Mouse (Mus musculus) megakaryocyte, embryonic 14.5 days (primary cell): ENCODE measurements around the gene Myl12a.

ENCODE experiments used
- FLI1 ChIP-seq: IDR thresholded peaks from 2 replicates; pipeline ENCODE4 v1.6.1; 2012; ENCODE audit warnings: low read length, inconsistent platforms, mixed read lengths
- GATA1 ChIP-seq: IDR thresholded peaks from 3 replicates; pipeline ENCODE4 v1.6.1; 2012; ENCODE audit warnings: mixed read lengths, low read length, inconsistent platforms, borderline replicate concordance

DNA sequence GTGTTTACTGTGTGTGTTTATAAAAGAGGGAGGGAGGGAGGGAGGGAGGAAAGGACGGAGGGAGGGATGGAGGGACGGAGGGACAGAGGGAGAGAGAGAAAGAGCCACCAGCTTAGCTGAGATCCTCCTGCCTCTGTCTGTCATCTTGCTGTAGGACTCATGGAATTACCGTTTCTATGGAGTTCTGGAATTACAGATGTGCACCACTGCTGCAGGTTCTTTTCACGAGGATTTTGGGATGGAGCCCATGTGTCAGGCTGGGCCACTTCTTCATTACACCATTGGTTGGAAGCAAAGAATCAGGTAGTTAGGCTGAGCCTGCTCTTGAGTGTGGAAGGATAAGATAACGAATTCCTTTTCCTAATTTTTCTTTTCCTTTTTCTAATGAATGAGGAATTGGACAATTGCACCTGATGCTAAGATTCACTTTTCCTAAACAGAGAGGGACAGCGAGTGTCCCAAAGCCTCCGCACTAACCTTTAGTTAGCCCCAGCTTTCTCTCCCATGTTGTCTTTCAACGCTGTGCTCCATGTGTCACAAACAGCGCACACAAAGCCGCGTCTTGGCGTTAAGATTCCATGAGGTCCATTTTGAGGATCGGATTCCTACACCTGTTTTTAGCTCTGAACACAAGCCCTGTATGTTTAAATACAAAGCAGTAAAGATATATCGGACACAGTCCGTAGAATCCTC, 16.1 kb upstream of the Myl12a start:
- TF ChIP-seq GATA1 (no peak), FLI1 (no peak)
